Mouse (Mus musculus) cerebellum, adult 9-10 months (tissue): ENCODE data around the gene Mgll.

ENCODE experiments used
- DNase-seq: peaks from one replicate; pipeline ENCODE4 v3.0.0; 2022

Gene Mgll

DNA sequence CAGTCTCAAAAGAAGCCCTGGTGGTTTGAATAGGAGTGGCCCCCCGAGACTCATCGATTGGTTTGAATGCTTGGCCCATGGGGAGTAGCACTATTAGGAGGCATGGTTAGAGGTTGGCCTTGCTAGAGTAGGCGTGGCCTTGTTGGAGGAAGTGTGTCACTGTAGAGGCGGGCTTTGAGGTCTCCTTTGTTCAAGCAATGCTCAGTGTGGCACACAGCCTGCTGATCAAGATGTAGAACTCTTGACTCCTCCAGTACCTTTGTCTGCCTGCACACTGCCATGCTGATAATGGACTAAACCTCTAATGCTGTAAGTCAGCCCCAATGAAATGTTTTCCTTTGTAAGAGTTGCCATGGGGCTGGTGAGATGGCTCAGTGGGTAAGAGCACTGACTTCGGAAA is 108.5 kb downstream of the Mgll start:
- DNase-seq, result no peak

DNA sequence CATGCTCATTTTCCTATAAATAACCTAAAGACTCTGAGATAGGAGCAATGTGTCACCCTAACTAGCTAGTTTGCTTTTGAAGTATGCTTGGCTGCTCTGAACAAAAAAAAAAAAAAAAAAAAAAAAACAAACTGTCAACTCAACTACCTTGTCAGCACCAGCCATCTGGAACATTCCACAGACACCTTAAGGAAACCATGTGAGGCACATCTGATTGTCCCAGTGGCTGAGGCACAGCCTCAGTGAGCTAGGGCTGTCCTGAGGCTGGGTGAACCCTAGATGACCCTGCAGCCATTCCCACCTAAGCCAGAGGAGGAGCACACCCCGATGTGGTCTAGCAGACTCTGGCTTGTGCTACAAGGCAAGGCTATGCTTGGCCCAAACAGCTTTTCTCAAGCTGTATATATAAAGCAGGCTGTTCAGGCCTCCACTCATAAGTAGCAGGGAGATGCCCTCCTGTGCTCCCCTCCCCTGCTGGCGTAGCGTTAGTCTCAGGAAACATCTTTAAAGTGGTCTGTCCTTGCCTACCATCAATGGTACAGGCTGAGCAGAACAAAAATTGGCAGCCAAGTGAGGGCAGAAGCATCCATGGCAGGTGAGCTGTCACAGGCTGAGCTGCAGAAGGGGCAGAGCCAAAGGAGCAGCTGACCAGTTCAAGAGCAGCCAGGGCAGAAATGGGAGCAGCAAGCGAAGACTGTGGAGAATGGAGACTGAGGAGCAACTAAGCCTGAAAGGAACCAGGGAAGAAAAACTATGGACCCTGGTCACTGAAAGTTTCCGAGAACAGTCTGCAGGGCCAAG is 109.3 kb downstream of the Mgll start:
- DNase-seq, result no peak

DNA sequence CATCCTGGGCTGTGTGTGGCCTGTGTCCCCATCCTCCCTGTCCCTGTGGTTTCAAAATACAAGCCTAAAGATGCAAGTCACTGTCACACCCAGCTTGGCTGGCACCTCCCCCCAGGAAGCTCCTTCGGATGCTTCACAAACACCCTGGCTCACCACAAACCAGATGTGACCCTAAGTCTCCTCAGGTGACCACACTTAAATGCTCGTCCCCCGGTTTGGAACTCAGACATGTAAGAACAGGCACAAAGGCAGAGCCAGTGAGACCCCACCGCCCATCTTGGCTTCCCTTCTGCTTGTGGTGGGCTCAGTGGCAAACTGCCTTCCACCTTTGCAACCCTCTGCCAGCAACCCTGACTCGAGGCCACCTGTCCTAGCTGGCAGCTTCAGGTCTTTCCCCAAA is 110.8 kb downstream of the Mgll start:
- DNase-seq, result no peak

DNA sequence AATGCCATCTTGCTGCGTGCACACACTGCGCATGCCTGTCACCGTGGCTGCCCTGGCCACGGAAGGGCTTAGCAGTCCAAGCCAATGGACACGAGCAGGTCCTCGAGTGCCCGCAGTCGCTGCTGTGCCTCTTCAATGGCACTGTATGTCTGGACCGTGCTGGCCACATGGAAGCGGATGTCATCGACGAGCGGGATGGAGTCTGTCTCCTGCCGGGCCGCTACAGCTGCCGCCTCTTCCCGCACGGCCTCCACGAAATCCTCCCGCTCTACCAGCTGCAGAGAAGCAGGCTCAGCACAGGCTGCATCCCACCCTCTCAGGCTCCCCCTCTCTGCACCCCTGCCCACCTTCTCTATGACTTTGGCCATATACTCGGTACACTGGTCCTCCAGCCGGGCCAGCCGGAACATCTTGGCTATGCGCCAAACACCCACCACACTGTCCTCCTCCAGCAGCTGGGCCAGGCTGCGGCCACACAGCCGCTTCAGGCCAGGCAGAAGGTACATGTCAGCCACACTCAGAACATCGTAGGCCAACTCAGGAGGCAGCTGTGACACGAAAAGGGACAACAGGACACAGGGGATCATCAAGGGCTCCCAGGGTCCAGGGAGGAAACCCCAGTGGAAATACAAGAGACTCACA is 112.1 kb downstream of the Mgll start:
- no peak for DNase-seq

DNA sequence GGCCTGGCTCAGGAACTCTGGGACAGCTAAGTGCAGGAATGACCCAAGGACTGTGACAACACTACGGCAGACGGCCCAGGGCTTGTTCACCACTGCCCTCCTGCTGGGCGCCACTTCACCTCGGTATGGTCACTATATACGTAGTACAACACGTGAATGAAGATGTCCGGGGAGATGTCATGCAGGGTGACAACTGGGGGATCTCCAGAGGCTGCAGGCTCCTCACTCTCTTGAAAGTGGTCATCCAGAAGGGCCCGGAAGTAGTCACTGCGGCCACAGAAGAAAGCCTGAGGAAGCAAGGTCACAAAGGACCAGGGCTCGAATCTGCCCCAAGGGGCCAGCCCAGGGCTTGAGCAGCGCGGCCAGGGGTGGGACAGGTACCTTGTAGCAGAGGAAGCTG is 113.8 kb downstream of the Mgll start:
- no peak for DNase-seq

DNA sequence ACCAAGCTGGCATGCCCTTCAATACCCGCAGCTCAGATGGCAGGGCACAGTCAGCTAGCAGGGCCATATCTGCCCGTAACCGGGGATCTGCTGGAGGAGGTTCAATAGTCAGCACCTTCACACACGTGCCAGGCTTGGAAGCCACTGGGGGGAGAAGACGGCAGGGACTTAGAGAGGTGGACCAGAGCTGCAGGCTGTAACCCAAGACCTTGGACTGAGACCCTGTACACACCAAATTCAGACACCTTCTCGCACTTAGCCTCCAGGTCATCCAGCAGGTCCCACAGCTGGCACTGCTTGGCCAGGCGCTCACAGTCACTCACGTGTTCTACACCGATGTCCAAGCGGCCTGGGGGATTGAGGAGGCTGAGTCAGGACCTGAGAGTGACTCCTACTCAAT is 114.4 kb downstream of the Mgll start:
- no peak for DNase-seq

DNA sequence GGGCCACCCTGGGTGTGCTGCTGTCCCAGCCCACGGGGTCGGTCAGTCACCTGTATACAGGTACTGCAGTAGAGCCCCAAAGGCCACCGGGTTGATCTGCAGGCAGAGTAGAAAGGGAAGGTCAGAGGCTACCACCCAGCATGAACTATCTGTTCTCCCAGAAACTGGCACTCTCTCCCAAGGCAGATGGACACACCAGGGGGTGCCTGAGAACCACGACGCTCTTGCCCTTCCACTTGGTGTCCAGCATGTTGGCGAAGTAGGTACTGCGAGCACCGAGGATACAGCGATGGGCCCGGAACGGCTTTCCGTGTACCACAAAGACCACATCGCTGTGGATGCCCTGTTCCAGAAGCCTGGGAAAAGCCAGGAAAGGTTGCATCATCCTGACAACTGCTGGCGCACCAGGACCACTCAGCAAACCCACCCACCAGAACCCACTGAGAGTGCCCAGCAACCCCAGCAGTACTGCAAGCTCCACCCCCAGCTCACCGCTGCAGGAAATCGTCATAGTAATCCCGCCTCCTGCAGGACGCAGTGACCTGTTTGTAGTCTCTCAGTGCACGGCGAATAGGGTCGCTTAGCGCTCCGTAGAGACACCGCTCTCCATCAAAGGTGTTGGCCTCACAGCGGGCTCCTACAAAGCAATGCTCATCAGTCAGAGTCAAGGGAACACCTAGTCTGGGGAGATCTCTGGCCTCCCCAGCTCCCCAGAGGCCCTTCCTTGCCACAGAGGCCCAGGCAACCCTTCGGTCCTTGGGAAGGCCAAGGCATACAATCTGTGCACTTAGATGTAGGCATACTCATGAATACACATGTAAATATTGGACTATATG is 115.1 kb downstream of the Mgll start:
- DNase-seq, result peak; percentile 75

DNA sequence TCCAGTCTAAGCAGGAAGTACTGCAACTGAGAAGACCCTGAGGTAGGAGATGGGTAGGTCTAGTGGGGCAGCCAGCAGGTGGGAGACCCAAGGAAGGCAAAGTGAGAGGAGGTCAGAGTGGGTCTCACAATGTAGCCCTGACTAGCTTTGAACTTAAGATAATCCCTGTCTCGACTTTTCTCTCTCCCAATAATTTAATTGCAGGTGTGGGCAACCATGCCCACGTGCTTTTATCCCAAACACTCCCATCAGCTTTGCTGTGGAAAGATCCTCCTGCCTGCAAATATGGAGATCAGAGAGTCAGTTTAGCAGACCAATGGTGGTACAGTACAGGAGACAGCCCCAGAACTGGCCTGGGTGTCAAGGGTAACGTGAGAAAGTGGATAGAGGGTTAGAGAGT is 116.0 kb downstream of the Mgll start:
- DNase-seq, result no peak

DNA sequence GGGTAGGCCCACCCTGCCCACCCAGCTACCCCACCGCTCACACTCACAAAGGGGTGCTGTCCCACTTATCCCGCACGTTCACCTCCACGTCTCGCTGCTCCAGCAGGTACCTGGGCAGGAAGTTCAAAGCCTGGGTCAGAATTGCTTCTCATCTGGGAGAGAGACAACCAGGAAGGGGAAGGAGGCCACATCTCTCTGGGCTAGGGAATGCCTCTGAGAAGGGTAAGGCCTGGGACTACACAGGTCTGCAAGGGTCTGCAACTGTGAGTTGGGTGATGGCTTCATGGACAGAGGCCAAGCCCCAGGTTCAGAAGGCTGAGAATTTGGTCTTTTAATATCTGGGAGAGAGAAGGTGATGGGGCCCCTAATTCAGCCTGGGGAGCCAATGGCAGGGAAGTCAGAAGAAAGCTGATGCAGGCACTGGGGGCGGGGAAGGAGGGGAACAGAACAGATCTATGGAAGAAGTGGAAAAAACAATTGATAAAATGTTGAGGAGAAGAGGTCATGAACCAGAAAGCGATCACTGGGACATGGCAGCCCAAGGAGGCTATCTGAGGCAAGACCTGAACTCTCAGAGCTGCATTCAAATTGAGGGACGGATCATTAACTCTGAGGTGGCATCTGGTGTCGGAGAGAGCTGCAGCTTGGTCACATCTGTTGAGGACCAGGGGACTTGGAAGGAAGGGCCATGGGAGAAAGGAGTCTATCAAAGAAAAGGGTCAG is 116.7 kb downstream of the Mgll start:
- DNase-seq, result no peak

DNA sequence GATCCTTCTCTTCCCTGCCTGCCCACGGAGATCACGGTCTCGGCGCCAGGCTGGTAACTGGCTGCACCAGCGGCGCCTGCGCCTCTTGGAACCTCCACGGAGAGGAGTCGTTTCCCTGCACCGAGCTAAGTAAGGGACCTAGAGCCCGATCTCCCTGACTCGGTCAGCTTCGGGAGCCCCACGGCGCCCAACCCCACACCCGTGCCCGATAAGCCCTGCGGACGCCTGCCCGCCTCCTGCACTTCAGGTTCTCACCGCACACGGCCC is 117.2 kb downstream of the Mgll start:
- DNase-seq, result peak; percentile 70

DNA sequence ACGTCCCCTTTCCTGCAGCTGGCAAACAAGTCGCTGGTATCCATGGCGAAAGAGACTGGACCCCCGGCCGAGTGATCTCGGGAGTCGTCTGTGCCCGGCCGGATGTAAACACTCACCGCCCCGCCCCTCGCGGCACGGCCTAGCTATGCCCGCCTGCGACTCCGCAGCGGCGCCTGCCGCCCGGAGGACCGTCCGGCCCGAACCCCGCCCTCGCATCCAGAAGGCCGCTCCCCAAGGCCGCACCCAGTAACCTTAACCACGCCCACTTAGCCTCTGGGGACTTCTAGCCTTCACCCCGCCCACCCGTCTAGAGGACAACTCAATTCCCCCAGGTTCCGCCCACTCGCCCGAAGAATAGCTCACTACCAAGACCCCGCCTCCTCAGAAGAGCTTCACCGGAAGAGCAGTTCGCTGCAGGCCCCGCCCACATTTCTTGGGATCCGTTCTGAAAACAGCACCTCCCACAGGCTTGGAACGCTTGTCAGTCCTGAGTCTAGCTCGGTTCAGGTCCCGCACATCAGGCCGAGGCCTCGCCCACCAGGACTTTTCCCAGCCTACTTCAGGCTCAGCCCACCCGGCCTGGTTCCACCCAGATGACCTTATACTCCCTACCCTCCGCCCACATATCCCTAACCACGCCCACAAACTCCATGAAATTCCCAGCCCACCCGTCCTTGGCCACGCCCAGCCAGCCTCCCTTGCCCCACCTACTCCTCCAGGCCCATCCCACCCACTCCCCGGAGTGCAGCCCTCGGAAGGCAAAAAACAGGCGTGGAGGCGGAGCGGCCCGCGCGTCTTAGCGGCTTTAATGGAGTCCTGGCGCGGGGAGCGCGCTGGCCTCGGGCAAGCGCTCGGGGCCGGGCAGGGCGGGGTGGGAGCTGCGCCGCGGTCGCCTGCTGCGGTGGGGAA is 117.8 kb downstream of the Mgll start, which contains the start of gene Abtb1:
TSS of gene Abtb1 (minus strand) at position 204 of the 909 bp plus-strand sequence.
- DNase-seq, result peak; percentile 99

DNA sequence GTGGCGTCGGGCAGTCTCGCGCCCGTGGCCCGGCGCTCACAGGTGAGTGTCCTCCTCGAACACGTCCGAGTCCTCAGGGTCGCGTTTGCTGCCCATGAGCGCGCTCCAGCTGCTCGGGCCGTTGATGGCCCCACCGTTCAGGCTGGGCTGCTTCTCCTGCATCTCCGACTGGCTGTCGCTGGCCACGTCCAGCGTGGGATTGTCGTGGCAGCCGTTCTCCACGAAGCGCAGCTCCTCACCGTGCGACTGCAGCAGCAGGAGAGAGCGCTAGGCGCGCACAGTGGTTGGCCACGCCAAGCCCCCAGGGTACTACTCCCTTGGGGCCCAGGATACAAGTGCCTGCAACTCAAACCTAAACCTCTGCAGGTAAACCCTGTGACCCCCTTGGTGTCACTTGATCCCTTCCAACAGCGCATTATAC is 118.5 kb downstream of the Mgll start:
- peak; percentile 76 for DNase-seq

DNA sequence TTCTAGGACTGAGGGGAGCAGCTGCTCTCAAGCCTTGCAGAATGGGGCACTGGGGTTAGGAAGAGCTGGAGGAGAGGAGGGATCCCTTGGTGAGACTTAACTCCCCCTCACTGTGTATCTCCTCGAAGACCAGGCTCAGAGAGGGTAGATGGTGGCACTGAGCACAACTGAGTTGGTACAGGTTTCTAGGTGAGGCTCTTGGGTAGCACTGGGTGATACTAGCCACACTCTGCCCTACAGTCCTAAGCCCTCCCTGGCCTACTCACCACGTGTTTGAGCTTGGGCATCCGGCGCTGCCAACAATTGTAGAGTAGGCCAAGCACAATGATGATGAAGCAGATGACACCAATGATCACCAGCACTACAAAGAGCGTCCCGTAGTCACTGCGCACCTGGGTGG is 119.0 kb downstream of the Mgll start:
- no peak for DNase-seq

DNA sequence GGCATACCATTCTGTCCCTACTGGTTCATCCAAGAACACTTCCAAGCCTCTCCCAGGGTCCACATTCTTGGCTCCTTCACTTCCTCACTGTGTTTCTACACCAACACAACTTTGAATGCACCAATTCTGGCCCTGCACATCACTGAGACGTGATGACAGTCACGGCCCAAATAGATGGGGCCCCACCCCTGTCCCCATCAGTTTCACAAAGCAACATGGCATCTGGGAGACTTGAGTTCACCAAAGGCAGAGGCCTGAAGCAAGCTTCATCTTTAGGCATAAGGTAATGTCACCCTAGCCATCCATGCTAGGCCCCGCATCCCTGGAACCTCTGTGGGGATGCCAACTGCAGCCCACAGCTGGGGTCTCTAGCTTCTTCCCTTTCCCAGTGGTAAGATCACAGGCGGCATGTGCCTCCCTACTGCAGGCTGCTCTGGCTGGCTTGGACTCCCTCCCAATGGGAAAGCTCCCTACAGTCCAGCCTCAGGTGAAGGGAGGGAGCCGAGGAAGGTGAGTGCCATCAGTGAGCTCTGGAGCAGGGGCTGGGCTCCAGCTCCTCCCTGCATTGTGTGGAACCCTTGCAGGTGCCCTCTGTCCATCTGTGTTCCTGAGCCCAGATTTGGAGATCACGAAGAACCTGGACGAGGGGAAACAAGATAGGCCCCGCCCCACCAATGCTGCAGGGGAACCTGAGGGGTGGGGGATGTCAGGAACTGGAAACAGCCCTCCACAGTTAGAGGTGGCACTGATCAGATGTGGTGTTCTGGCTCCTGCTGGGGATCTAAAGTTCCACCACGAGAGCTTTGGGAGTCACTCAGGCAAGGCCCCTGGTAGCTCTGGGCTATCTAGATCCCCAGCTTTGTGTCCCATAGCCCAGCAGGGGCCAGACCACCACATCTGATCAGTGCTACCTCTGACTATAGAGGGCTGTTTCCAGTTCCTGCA is 119.8 kb downstream of the Mgll start:
- peak; percentile 70 for DNase-seq

DNA sequence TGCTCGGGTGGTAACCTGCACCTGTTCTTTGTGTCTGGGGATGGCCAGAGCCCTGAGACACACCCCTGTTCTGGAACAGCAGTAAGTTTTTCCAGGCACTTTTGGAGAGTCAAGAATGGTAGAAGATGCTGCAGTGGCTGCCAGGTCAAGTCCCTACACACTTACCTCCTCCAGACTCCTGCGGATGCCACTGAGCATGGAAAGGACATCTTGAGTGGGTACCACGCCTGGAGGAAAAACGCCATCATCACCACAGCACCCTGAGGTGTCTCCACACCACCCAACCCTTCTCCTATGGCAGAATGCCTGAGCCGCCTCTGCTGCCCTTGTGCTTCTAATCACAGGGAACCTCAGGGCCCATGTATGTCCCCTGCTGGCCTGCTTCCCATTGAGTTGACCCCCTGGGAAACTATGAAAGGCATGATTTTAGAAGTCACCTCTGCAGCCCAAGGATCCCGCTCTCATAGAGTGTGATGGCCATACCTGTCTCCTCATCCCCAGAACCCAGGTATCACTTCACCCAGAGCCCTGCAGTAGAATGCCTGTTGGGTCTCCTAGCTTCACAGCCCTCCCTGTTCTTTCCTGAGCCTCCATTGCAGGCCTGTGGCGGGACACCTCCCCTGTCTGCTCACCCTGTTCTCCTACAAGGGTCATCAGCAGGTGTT is 120.8 kb downstream of the Mgll start:
- peak; percentile 50 for DNase-seq

DNA sequence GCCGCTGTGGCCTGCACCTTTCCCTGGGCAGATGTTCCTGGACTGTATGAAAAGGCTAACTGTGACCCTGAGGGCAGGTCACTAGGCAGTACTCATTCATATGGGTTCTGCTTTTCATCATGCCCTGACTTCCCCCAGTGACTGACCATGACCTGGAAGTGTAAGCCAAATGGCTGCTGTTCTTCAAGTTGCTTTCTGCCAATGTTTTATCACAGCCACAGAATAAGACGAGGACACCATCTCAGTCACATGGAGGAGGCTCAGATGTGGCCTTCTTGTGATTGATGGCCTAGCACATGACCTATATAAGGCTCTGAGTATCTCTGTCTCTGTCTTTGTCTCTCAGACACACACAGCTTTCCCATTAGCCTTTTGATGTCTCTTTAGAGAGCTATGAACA is 123.4 kb downstream of the Mgll start:
- no peak for DNase-seq

DNA sequence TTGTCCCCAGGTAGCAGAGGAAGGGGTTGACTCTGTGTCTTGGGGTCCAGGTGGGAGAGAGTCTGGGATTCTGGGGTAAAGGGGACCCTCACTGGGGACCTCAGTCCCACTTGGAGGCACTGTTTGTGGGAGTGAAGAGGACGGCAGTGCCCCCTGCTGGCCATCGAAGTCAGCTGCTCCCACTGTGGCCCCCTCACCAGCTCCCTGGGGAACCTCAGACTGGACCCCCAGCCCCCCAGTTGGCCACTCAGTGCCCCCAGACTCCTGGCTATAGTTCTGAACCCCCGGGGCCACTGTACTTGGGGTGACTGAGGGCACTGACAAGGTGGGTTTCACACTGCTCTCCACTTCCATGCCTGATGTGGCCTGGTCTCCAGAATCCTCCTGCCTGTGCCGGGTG is 125.1 kb downstream of the Mgll start:
- DNase-seq, result peak; percentile 57

DNA sequence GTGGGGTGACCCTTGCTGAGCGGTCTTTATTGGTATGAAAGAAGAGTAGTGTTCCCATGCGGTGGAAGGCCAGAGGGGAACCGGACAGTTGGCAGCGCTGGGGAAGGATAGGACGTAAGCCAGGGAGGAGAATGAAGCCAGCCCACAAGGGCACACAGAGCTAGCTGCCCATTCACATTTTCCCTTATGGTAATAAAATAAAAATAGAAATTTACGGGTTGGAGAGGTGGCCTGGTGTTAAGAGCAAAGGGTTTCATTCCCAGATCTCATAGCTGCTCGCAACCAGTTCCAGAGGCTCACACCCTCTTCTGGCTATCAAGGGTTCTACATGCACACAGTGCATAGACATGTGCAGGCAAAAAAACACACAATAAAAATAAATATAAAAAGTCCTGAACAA is 125.8 kb downstream of the Mgll start:
- peak; percentile 69 for DNase-seq

DNA sequence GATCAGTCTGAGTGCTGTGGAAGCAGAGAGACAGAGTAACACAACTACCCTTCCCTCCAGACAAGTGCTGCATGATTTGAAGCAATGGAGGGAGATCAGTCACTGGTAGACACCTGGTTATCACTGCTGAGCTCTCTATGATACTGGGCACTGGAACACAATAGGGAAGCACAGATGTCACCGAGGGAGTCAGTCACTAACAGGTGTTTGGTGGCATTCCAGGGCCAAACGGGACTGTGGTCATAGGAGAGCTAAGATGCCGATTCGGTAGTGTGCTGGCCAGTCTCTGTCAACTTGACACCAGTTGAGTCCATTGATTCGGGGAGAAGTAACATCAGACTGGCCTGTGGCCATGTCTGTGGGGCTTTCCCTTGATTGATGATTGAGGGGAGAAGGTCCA is 130.3 kb downstream of the Mgll start:
- DNase-seq, result no peak

DNA sequence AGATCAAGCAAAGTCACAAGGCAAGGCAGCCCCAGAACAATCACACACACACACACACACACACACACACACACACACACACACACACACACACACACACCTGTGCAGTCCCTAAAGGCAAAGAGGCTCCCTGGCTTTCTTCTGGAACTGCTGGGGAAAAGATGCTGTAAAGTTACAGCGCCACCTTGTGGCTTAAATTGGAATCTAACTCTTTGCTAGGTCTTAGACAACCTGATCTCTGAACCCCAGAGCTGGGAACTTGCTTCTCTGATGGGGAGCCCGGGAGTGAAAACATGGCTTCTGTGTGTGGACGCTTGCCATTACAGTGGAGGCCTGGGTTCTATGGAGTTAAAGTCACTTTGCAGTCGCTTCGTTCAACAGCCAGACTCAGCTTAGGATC is 131.4 kb downstream of the Mgll start:
- peak; percentile 86 for DNase-seq
